Mouse (Mus musculus) myocyte (in vitro differentiated cells): ENCODE measurements around the gene Ak1.

ENCODE experiments used
- E2F4 ChIP-seq: IDR thresholded peaks from one replicate; pipeline ENCODE4 v1.6.1; 2011; ENCODE audit warnings: mild to moderate bottlenecking, control low read depth, moderate library complexity; ENCODE audit not compliant: insufficient read depth
- MAX ChIP-seq: IDR thresholded peaks from one replicate; pipeline ENCODE4 v1.6.1; 2011; ENCODE audit warnings: low read depth, mild to moderate bottlenecking, control low read depth
- MYOG ChIP-seq, 3 experiments: IDR thresholded peaks; one replicate each; pipeline ENCODE4 v1.6.1; 2011; ENCODE audit warnings: control low read depth in 2 of 3, low read depth in 2 of 3, mild to moderate bottlenecking in 2 of 3; ENCODE audit not compliant: insufficient read length in 2 of 3, control insufficient read depth in 1 of 3, insufficient read depth in 1 of 3
- POLR2A ChIP-seq: IDR thresholded peaks from one replicate; pipeline ENCODE4 v1.6.1; 2011; ENCODE audit warnings: low read depth, mild to moderate bottlenecking, control low read depth, moderate library complexity; ENCODE audit not compliant: insufficient read length
- SRF ChIP-seq: IDR thresholded peaks from one replicate; pipeline ENCODE4 v1.6.1; 2011; ENCODE audit warnings: low read depth; ENCODE audit not compliant: control insufficient read depth, insufficient read length

- TF ChIP-seq POLR2A (no peak), MYOG (IDR thresholded peaks at IDR 0.05; ENCODE audit: control insufficient read depth in 1 of 3, insufficient read depth in 1 of 3, insufficient read length in 2 of 3, low read depth in 2 of 3) (no peak), MAX (no peak), E2F4 (no peak), SRF (no peak)
Observed at GRCm38 (mm10) chr2:32654743-32655393, 33.3 kb downstream of the Ak1 start.
